Mouse (Mus musculus) forebrain, embryonic 11.5 days (tissue): ENCODE measurements around the gene Tbx5. TPM values are rescaled to one million over a fixed set of nuclear protein-coding genes. Genes with fewer than 3 reads are reported as not detected.

Experiments used
- ATAC-seq: fragments of 200-750 bp; cut with Nextera tagmentation; replicated peaks from 2 replicates; pipeline ENCODE4 v1.8.0; 2017; ENCODE audit warnings: moderate TSS enrichment; ENCODE audit not compliant: low FRiP score
- DNase-seq: peaks from one replicate; pipeline ENCODE4 v3.0.0-alpha.2; 2017; ENCODE audit warnings: low spot score
- H3K27ac ChIP-seq: fragments of 300-500 bp; sonication (generic); 2 replicates; pipeline ENCODE4 v1.5.1; 2014; ENCODE audit warnings: low read depth, low read length
- H3K27me3 ChIP-seq: fragments of 300-500 bp; sonication (generic); 2 replicates; pipeline ENCODE4 v1.6.1; 2014; ENCODE audit warnings: mild to moderate bottlenecking, low read length, mixed read lengths; ENCODE audit not compliant: control insufficient read depth, insufficient read depth
- H3K36me3 ChIP-seq: fragments of 300-500 bp; sonication (generic); 2 replicates; pipeline ENCODE4 v1.6.1; 2014; ENCODE audit warnings: mild to moderate bottlenecking, low read length, moderate library complexity, mixed read lengths; ENCODE audit not compliant: control insufficient read depth, insufficient read depth
- H3K4me1 ChIP-seq: fragments of 300-500 bp; sonication (generic); replicated peaks from 2 replicates; pipeline ENCODE4 v1.6.1; 2014; ENCODE audit warnings: low read length, mixed read lengths; ENCODE audit not compliant: control insufficient read depth, insufficient read depth
- H3K4me2 ChIP-seq: fragments of 300-500 bp; sonication (generic); 2 replicates; pipeline ENCODE4 v1.6.1; 2014; ENCODE audit warnings: low read depth, mild to moderate bottlenecking, low read length, moderate library complexity, mixed read lengths; ENCODE audit not compliant: severe bottlenecking
- H3K4me3 ChIP-seq: fragments of 300-500 bp; sonication (generic); 2 replicates; pipeline ENCODE4 v1.5.1; 2014; ENCODE audit warnings: low read depth, low read length
- H3K9ac ChIP-seq: fragments of 300-500 bp; sonication (generic); 2 replicates; pipeline ENCODE4 v1.6.1; 2014; ENCODE audit warnings: low read length
- H3K9me3 ChIP-seq: fragments of 300-500 bp; sonication (generic); 2 replicates; pipeline ENCODE4 v1.6.1; 2016; ENCODE audit warnings: low read length, mixed read lengths; ENCODE audit not compliant: control insufficient read depth
- WGBS: fragments of 180-500 bp; shearing (Covaris S2); extraction: QIAGEN DNeasy Blood & Tissue Kit; methylation state at CpG from one replicate; pipeline ENCODE4 v1.1.7; 2014; 5-methylcytosine and 5-hydroxymethylcytosine counted together
- polyA plus RNA-seq: library from polyadenylated mRNA; unstranded; fragments of >200 nt; fragmentation: Nextera tagmentation; extraction: Ambion mirVana; gene quantifications from 2 replicates; pipeline ENCODE4 v1.2.1, GENCODE M21; 2014

The Tbx5 gene
- polyA plus RNA-seq, 1 experiment from 2014 or later = not detected

- Histone ChIP-seq H3K4me3 (no peak overlapping the region), H3K36me3 (no peaks in the 10 kb centered on the region), H3K27me3 (peaks cover 60% of the 10 kb centered on the region), H3K4me2 (no peak overlapping the region), H3K4me1 (no peaks in the 10 kb centered on the region), H3K27ac (no peak overlapping the region), H3K9me3 (no peaks in the 10 kb centered on the region), H3K9ac (no peak overlapping the region)
- no peak for DNase-seq
- under 1% methylated on average over 5 of the region's 5 CpGs for WGBS
- no peak for ATAC-seq
Observed at GRCm38 (mm10) chr5:119844366-119844765, 11.9 kb downstream of the Tbx5 start.

- Histone ChIP-seq H3K4me3 (peak overlapping the region; percentile 12; the same call in 1 of the 2 replicates), H3K27me3 (peaks cover 53% of the 10 kb centered on the region), H3K4me2 (peak overlapping the region; percentile 36), H3K4me1 (no peaks in the 10 kb centered on the region), H3K9me3 (no peaks in the 10 kb centered on the region), H3K36me3 (no peaks in the 10 kb centered on the region), H3K27ac (no peak overlapping the region), H3K9ac (no peak overlapping the region)
- peak; percentile 83 for DNase-seq
- peak; percentile 71 for ATAC-seq
- whole genome bisulfite sequencing = under 1% methylated on average over 21 of the region's 21 CpGs
Observed at GRCm38 (mm10) chr5:119844994-119845393, 12.5 kb downstream of the Tbx5 start.

GRCm38 (mm10) chr5:119857052-119857451, 24.6 kb downstream of the Tbx5 start:
- Histone ChIP-seq H3K27ac (no peak overlapping the region), H3K4me2 (no peak overlapping the region), H3K27me3 (no peaks in the 10 kb centered on the region), H3K9ac (no peak overlapping the region), H3K9me3 (no peaks in the 10 kb centered on the region), H3K36me3 (no peaks in the 10 kb centered on the region), H3K4me3 (no peak overlapping the region), H3K4me1 (no peaks in the 10 kb centered on the region)
- ATAC-seq = no peak
- 65% methylated on average over 4 of the region's 4 CpGs for WGBS
- no peak for DNase-seq

DNA sequence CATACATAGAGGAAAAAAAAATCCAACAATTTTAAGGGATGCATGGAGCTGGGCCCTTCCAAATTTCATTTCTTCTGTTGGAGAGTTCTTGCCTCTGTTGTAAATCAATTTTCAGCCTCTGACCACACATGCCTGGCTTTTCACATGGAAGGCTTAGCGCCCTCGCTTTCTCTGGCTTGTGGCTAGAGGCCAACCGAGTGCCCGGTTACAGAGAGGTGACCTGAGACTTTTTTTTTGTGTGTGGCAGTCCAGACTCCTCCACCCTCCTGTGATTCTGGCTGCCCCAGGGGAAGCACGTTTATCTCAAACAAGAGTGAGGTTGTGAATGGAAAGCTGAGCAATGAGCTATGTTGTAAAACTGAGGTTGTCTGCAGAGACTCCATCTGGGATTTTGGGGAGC, 28.8 kb downstream of the Tbx5 start:
- WGBS = 74% methylated on average over 5 of the region's 5 CpGs
- DNase-seq = no peak
- H3K4me1 ChIP-seq = peaks cover 2% of the 10 kb centered on the region; the same call in 1 of the 2 replicates
- H3K4me3 ChIP-seq = no peak overlapping the region
- H3K27me3 ChIP-seq = no peaks in the 10 kb centered on the region
- ATAC-seq = no peak
- no peak overlapping the region for H3K4me2 ChIP-seq
- H3K9me3 ChIP-seq = no peaks in the 10 kb centered on the region
- no peaks in the 10 kb centered on the region for H3K36me3 ChIP-seq
- H3K27ac ChIP-seq = no peak overlapping the region
- no peak overlapping the region for H3K9ac ChIP-seq

DNA sequence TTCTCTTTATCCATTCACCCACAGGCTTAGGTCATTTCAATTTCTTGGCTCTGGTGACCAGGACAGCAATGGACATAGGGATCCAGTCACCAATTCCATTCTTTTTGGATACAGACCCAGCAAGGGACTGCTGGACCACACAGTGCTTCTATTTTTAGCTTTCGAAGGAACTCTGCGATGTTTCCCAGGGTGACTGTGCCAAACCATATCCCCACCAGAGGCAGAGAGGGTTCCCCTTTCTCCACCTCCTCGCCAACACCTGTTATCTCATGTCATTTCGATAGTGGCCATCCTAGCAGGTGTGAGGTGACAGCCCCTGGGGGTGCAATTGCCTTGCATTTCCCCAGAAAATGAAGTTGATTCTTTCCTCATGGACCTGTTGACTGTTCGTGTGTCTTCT, 30.0 kb downstream of the Tbx5 start:
- Histone ChIP-seq H3K9ac (no peak overlapping the region), H3K4me1 (peaks cover 8% of the 10 kb centered on the region; the same call in 1 of the 2 replicates), H3K27ac (no peak overlapping the region), H3K27me3 (no peaks in the 10 kb centered on the region), H3K4me2 (no peak overlapping the region), H3K4me3 (no peak overlapping the region), H3K9me3 (no peaks in the 10 kb centered on the region), H3K36me3 (no peaks in the 10 kb centered on the region)
- 85% methylated on average over 5 of the region's 5 CpGs for WGBS
- ATAC-seq (no peak), DNase-seq (no peak)

GRCm38 (mm10) chr5:119866277-119867235, 34.1 kb downstream of the Tbx5 start:
- peak overlapping the region; percentile 46; the same call in 1 of the 2 replicates for H3K27ac ChIP-seq
- WGBS = 17% methylated on average over 31 of the region's 31 CpGs

GRCm38 (mm10) chr5:119867986-119868385, 35.5 kb downstream of the Tbx5 start:
- 86% methylated on average over 6 of the region's 6 CpGs for WGBS

More at GRCm38 (mm10) chr5:119866277-119867235, 34.1 kb downstream of the Tbx5 start:
- H3K36me3 ChIP-seq = no peaks in the 10 kb centered on the region
- H3K9ac ChIP-seq = peak overlapping the region; percentile 55
- ATAC-seq (peak; percentile 71), DNase-seq (peak; percentile 65)
- H3K4me2 ChIP-seq = peak overlapping the region; percentile 54
- H3K9me3 ChIP-seq = no peaks in the 10 kb centered on the region
- H3K4me1 ChIP-seq = peaks cover 8% of the 10 kb centered on the region; the same call in 1 of the 2 replicates
- peak overlapping the region; percentile 24 for H3K4me3 ChIP-seq
- H3K27me3 ChIP-seq = no peaks in the 10 kb centered on the region

DNA sequence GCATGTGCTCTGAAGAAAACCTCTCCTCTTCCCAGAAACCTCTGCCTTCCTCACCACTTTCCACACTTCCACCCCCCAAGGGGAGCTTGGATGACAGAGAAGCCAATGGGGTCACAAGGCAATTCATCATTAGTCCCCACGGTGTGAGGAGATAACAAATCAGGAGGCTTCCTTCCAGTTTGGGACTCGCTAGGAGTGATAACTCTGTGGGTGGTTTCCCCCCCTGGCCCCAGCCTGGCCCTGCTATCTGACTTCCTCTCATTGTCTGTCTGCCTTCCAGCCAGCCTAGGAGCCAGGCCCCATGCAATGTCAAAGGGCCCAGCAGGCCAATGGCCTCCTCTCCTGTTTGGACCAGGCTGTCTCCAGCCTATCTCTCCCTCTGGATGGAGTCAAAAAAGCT, 43.0 kb downstream of the Tbx5 start:
- ATAC-seq (no peak), DNase-seq (no peak)
- H3K4me3 ChIP-seq = no peak overlapping the region
- H3K27ac ChIP-seq = no peak overlapping the region
- no peak overlapping the region for H3K4me2 ChIP-seq
- WGBS = 57% methylated on average over 2 of the region's 2 CpGs
- H3K36me3 ChIP-seq = no peaks in the 10 kb centered on the region
- H3K27me3 ChIP-seq = no peaks in the 10 kb centered on the region
- H3K4me1 ChIP-seq = no peaks in the 10 kb centered on the region
- H3K9me3 ChIP-seq = no peaks in the 10 kb centered on the region
- H3K9ac ChIP-seq = no peak overlapping the region

More at GRCm38 (mm10) chr5:119867986-119868385, 35.5 kb downstream of the Tbx5 start:
- Histone ChIP-seq H3K9me3 (no peaks in the 10 kb centered on the region), H3K4me2 (no peak overlapping the region), H3K27ac (no peak overlapping the region), H3K9ac (no peak overlapping the region), H3K4me1 (peaks cover 8% of the 10 kb centered on the region; the same call in 1 of the 2 replicates), H3K27me3 (no peaks in the 10 kb centered on the region), H3K4me3 (no peak overlapping the region), H3K36me3 (no peaks in the 10 kb centered on the region)
- no peak for DNase-seq
- ATAC-seq = no peak
